Mouse (Mus musculus) embryonic fibroblast, embryonic 13.5 days (primary cell): ENCODE measurements around the gene Pacsin1.

Source experiments
- CTCF ChIP-seq: IDR thresholded peaks from 2 replicates; pipeline ENCODE4 v1.5.1; 2011; ENCODE audit warnings: mild to moderate bottlenecking, control low read depth, low read length, moderate library complexity, borderline replicate concordance; ENCODE audit not compliant: insufficient read depth
- POLR2A ChIP-seq: IDR thresholded peaks from 2 replicates; pipeline ENCODE4 v1.6.1; 2011; ENCODE audit warnings: low read depth, mild to moderate bottlenecking, control low read depth, low read length, moderate library complexity

- TF ChIP-seq CTCF (no peak), POLR2A (no peak)
Measured at GRCm38 (mm10) chr17:27750451-27750942, 95.2 kb downstream of the Pacsin1 start.
